Mouse (Mus musculus) kidney, adult 2 months (tissue): Measurements from ENCODE around the gene Mrps23. TPM values are rescaled to one million over a fixed set of nuclear protein-coding genes. Genes with fewer than 3 reads are reported as not detected.
A peak's percentile ranks its signal among the peaks of the same experiment; 100 is the strongest.

ENCODE experiments used
- DNase-seq: peaks from one replicate; pipeline ENCODE4 v3.0.0; 2021
- H3K27ac ChIP-seq: fragments of 200-500 bp; 2 replicates; pipeline ENCODE4 v1.5.1; 2012; ENCODE audit warnings: low read depth, low read length, control low read depth, inconsistent platforms; ENCODE audit not compliant: insufficient read depth
- H3K27me3 ChIP-seq: fragments of 200-500 bp; replicated peaks from 2 replicates; pipeline ENCODE4 v1.6.1; 2012; ENCODE audit warnings: mild to moderate bottlenecking, moderate library complexity, low read length, inconsistent platforms; ENCODE audit not compliant: control insufficient read depth, insufficient read depth
- H3K36me3 ChIP-seq: fragments of 200-500 bp; 2 replicates; pipeline ENCODE4 v1.6.1; 2012; ENCODE audit warnings: mild to moderate bottlenecking, moderate library complexity, low read length, inconsistent platforms; ENCODE audit not compliant: control insufficient read depth, insufficient read depth
- H3K4me1 ChIP-seq: fragments of 200-500 bp; 2 replicates; pipeline ENCODE4 v1.6.1; 2011; ENCODE audit warnings: low read length; ENCODE audit not compliant: control insufficient read depth, insufficient read depth
- H3K4me3 ChIP-seq: fragments of 200-500 bp; 2 replicates; pipeline ENCODE4 v1.5.1; 2011; ENCODE audit warnings: mild to moderate bottlenecking, low read depth, low read length, control low read depth; ENCODE audit not compliant: insufficient read depth
- CTCF ChIP-seq: fragments of 200-500 bp; conservative IDR thresholded peaks from 2 replicates; pipeline ENCODE4 v1.5.1; 2011; ENCODE audit warnings: low read depth, mild to moderate bottlenecking, control low read depth, low read length, moderate library complexity, mixed read lengths; ENCODE audit not compliant: insufficient read depth, insufficient read length
- POLR2A ChIP-seq: fragments of 200-500 bp; IDR thresholded peaks from one replicate; pipeline ENCODE4 v1.6.1; 2011; ENCODE audit warnings: low read depth, low read length, control low read depth
- WGBS: fragments of 180-500 bp; shearing (Covaris S2); methylation state at CpG from one replicate; pipeline ENCODE4 v1.1.7; 2018; 5-methylcytosine and 5-hydroxymethylcytosine counted together
- polyA plus RNA-seq: library from polyadenylated mRNA; depleted of rRNA; stranded (reverse); fragments of >200 nt; gene quantifications from 2 replicates; pipeline ENCODE4 v1.2.3, GENCODE M21; 2012; rRNA removed

Mrps23 gene
- polyA plus RNA-seq, 1 experiment = 61.6 TPM

GRCm38 (mm10) chr11:88251972-88252766, 48.0 kb downstream of the Mrps23 start:
- DNase-seq = peak; percentile 81
- Histone ChIP-seq H3K27ac (no peak overlapping the region), H3K27me3 (no peaks in the 10 kb centered on the region), H3K4me1 (no peaks in the 10 kb centered on the region), H3K36me3 (no peaks in the 10 kb centered on the region), H3K4me3 (no peak overlapping the region)
- WGBS = 20% methylated on average over 22 of the region's 22 CpGs
- TF ChIP-seq POLR2A (no peak), CTCF (peak; percentile 96)

- Histone ChIP-seq H3K36me3 (no peaks in the 10 kb centered on the region), H3K27me3 (no peaks in the 10 kb centered on the region), H3K4me1 (no peaks in the 10 kb centered on the region), H3K27ac (no peak overlapping the region), H3K4me3 (no peak overlapping the region)
- 30% methylated on average over 18 of the region's 18 CpGs for WGBS
- no peak for DNase-seq
- no peak for TF ChIP-seq CTCF
- TF ChIP-seq POLR2A = no peak
Observed at GRCm38 (mm10) chr11:88252767-88253513, 48.8 kb downstream of the Mrps23 start.

- 74% methylated on average over 7 of the region's 7 CpGs for WGBS
- no peaks in the 10 kb centered on the region for H3K4me1 ChIP-seq
Observed at GRCm38 (mm10) chr11:88253514-88254167, 49.5 kb downstream of the Mrps23 start.

GRCm38 (mm10) chr11:88257700-88258099, 53.5 kb downstream of the Mrps23 start:
- Histone ChIP-seq H3K27ac (no peak overlapping the region), H3K4me3 (no peak overlapping the region), H3K4me1 (no peaks in the 10 kb centered on the region), H3K36me3 (no peaks in the 10 kb centered on the region), H3K27me3 (no peaks in the 10 kb centered on the region)
- 81% methylated on average over 4 of the region's 4 CpGs for WGBS
- no peak for DNase-seq
- TF ChIP-seq CTCF (no peak), POLR2A (no peak)

More at GRCm38 (mm10) chr11:88253514-88254167, 49.5 kb downstream of the Mrps23 start:
- Histone ChIP-seq H3K27me3 (no peaks in the 10 kb centered on the region), H3K4me3 (no peak overlapping the region), H3K27ac (no peak overlapping the region), H3K36me3 (no peaks in the 10 kb centered on the region)
- DNase-seq = no peak
- TF ChIP-seq CTCF (no peak), POLR2A (no peak)

GRCm38 (mm10) chr11:88258212-88258611, 54.0 kb downstream of the Mrps23 start:
- no peak for DNase-seq
- TF ChIP-seq POLR2A (no peak), CTCF (0 out of 2 replicates have a peak, but pooled peaks have one; percentile 22)
- H3K27me3 ChIP-seq = no peaks in the 10 kb centered on the region
- H3K4me3 ChIP-seq = no peak overlapping the region
- H3K27ac ChIP-seq = no peak overlapping the region
- H3K4me1 ChIP-seq = no peaks in the 10 kb centered on the region
- 87% methylated on average over 4 of the region's 4 CpGs for WGBS
- H3K36me3 ChIP-seq = no peaks in the 10 kb centered on the region

- WGBS = 38% methylated on average over 7 of the region's 7 CpGs
- Histone ChIP-seq H3K36me3 (no peaks in the 10 kb centered on the region), H3K4me1 (no peaks in the 10 kb centered on the region), H3K4me3 (no peak overlapping the region), H3K27ac (no peak overlapping the region), H3K27me3 (no peaks in the 10 kb centered on the region)
- DNase-seq = peak; percentile 57
- TF ChIP-seq CTCF (no peak), POLR2A (no peak)
Observed at GRCm38 (mm10) chr11:88260463-88260862, 56.3 kb downstream of the Mrps23 start.

Other genes with a start within 250 kb of the Mrps23 start
- 136 and 169 TPM in 2 replicates for gene Dynll2, start 216.9 kb upstream of the Mrps23 start, polyA plus RNA-seq
- 56.6 and 59.8 TPM in 2 replicates for gene Srsf1, start 157.0 kb upstream of the Mrps23 start, polyA plus RNA-seq
- 17.9 and 21.4 TPM in 2 replicates for gene Vezf1, start 136.1 kb upstream of the Mrps23 start, polyA plus RNA-seq
- gene Cuedc1, start 106.3 kb upstream of the Mrps23 start, polyA plus RNA-seq = 16.5 and 18.5 TPM in 2 replicates
- gene Ccdc182, start 89.7 kb downstream of the Mrps23 start, polyA plus RNA-seq = 0.34 and 0.61 TPM in 2 replicates